Mouse (Mus musculus) limb, embryonic 12.5 days (tissue): ENCODE data around the gene Slc10a4. TPM values are rescaled to one million over a fixed set of nuclear protein-coding genes. Genes with fewer than 3 reads are reported as not detected.

ENCODE experiments used
- ATAC-seq: fragments of 200-750 bp; cut with Nextera tagmentation; 2 replicates; pipeline ENCODE4 v1.8.0; 2017; ENCODE audit warnings: low read depth, moderate TSS enrichment; ENCODE audit not compliant: insufficient number of reproducible peaks, insufficient read depth, low FRiP score, low TSS enrichment
- H3K27ac ChIP-seq: fragments of 300-500 bp; sonication (generic); 2 replicates; pipeline ENCODE4 v1.5.1; 2016; ENCODE audit warnings: mild to moderate bottlenecking, moderate library complexity
- H3K27me3 ChIP-seq: fragments of 300-500 bp; sonication (generic); 2 replicates; pipeline ENCODE4 v1.6.1; 2016; ENCODE audit warnings: mild to moderate bottlenecking, moderate library complexity
- H3K36me3 ChIP-seq: fragments of 300-500 bp; sonication (generic); 2 replicates; pipeline ENCODE4 v1.6.1; 2016; ENCODE audit warnings: mild to moderate bottlenecking, moderate library complexity
- H3K4me1 ChIP-seq: fragments of 300-500 bp; sonication (generic); replicated peaks from 2 replicates; pipeline ENCODE4 v1.6.1; 2016
- H3K4me2 ChIP-seq: fragments of 300-500 bp; sonication (generic); 2 replicates; pipeline ENCODE4 v1.6.1; 2016; ENCODE audit warnings: mild to moderate bottlenecking, moderate library complexity
- H3K4me3 ChIP-seq: fragments of 300-500 bp; sonication (generic); replicated peaks from 2 replicates; pipeline ENCODE4 v1.5.1; 2016; ENCODE audit warnings: mild to moderate bottlenecking
- H3K9ac ChIP-seq: fragments of 300-500 bp; sonication (generic); replicated peaks from 2 replicates; pipeline ENCODE4 v1.6.1; 2016; ENCODE audit warnings: mild to moderate bottlenecking, moderate library complexity
- H3K9me3 ChIP-seq: fragments of 300-500 bp; sonication (generic); 2 replicates; pipeline ENCODE4 v1.6.1; 2016; ENCODE audit warnings: mild to moderate bottlenecking, moderate library complexity
- WGBS: fragments of 180-500 bp; shearing (Covaris S2); methylation state at CpG from one replicate; pipeline ENCODE4 v1.1.7; 2016; 5-methylcytosine and 5-hydroxymethylcytosine counted together
- polyA plus RNA-seq: library from polyadenylated mRNA; unstranded; fragments of >200 nt; fragmentation: Nextera tagmentation; extraction: Ambion mirVana; gene quantifications from 2 replicates; pipeline ENCODE4 v1.2.1, GENCODE M21; 2016

The Slc10a4 gene
- polyA plus RNA-seq: 0.58 and 0.59 TPM in 2 replicates

- Histone ChIP-seq H3K4me1 (peaks cover 8% of the 10 kb centered on the region), H3K9me3 (no peaks in the 10 kb centered on the region), H3K4me2 (peak within 1 kb of the TSS; percentile 68), H3K27ac (no peak within 1 kb of the TSS), H3K4me3 (peak within 1 kb of the TSS; percentile 43), H3K27me3 (peaks cover 59% of the 10 kb centered on the region), H3K36me3 (no peaks in the 10 kb centered on the region), H3K9ac (no peak within 1 kb of the TSS; the same call in 1 of the 2 replicates)
- 7% methylated on average over 65 of the region's 65 CpGs for WGBS
- peak; percentile 76; the same call in 1 of the 2 replicates for ATAC-seq
These were observed at the start of gene Slc10a4 for GRCm38 (mm10) chr5:73006784-73007581. TSS of gene Slc10a4 (plus strand) at chr5:73006883.

GRCm38 (mm10) chr5:72957281-72957680, 49.4 kb upstream of the Slc10a4 start:
- Histone ChIP-seq H3K27me3 (no peaks in the 10 kb centered on the region), H3K9ac (no peak overlapping the region), H3K36me3 (peaks cover 26% of the 10 kb centered on the region), H3K4me2 (no peak overlapping the region), H3K27ac (no peak overlapping the region), H3K4me1 (peaks cover 5% of the 10 kb centered on the region; the same call in 1 of the 2 replicates), H3K4me3 (no peak overlapping the region), H3K9me3 (no peaks in the 10 kb centered on the region)
- WGBS: 90% methylated on average over 17 of the region's 17 CpGs
- ATAC-seq: no peak

GRCm38 (mm10) chr5:72960096-72960495, 46.6 kb upstream of the Slc10a4 start:
- H3K36me3 ChIP-seq: peaks cover 37% of the 10 kb centered on the region
- no peaks in the 10 kb centered on the region for H3K4me1 ChIP-seq
- 84% methylated on average over 6 of the region's 6 CpGs for WGBS

GRCm38 (mm10) chr5:72965706-72966105, 41.0 kb upstream of the Slc10a4 start:
- Histone ChIP-seq H3K4me1 (no peaks in the 10 kb centered on the region), H3K27ac (no peak overlapping the region), H3K4me3 (no peak overlapping the region), H3K36me3 (peaks cover 45% of the 10 kb centered on the region), H3K9me3 (no peaks in the 10 kb centered on the region), H3K4me2 (no peak overlapping the region), H3K27me3 (no peaks in the 10 kb centered on the region), H3K9ac (no peak overlapping the region)
- 89% methylated on average over 3 of the region's 3 CpGs for WGBS
- ATAC-seq: no peak

More at GRCm38 (mm10) chr5:72960096-72960495, 46.6 kb upstream of the Slc10a4 start:
- Histone ChIP-seq H3K9me3 (no peaks in the 10 kb centered on the region), H3K9ac (no peak overlapping the region), H3K27me3 (no peaks in the 10 kb centered on the region), H3K4me3 (no peak overlapping the region), H3K4me2 (no peak overlapping the region), H3K27ac (no peak overlapping the region)
- no peak for ATAC-seq

- no peak overlapping the region for H3K4me2 ChIP-seq
- no peak for ATAC-seq
- 72% methylated on average over 4 of the region's 4 CpGs for WGBS
These were observed 34.2 kb upstream of the Slc10a4 start for GRCm38 (mm10) chr5:72972435-72972834.

GRCm38 (mm10) chr5:72972934-72973333, 33.7 kb upstream of the Slc10a4 start:
- Histone ChIP-seq H3K36me3 (peaks cover 67% of the 10 kb centered on the region), H3K4me2 (no peak overlapping the region), H3K27ac (no peak overlapping the region), H3K4me1 (no peaks in the 10 kb centered on the region), H3K9me3 (no peaks in the 10 kb centered on the region), H3K9ac (no peak overlapping the region), H3K27me3 (no peaks in the 10 kb centered on the region), H3K4me3 (no peak overlapping the region)
- 65% methylated on average over 5 of the region's 5 CpGs for WGBS
- ATAC-seq: no peak

More at GRCm38 (mm10) chr5:72972435-72972834, 34.2 kb upstream of the Slc10a4 start:
- Histone ChIP-seq H3K9ac (no peak overlapping the region), H3K4me1 (no peaks in the 10 kb centered on the region), H3K36me3 (peaks cover 67% of the 10 kb centered on the region), H3K9me3 (no peaks in the 10 kb centered on the region), H3K27ac (no peak overlapping the region), H3K4me3 (no peak overlapping the region), H3K27me3 (no peaks in the 10 kb centered on the region)

GRCm38 (mm10) chr5:72974602-72975001, 32.1 kb upstream of the Slc10a4 start, which contains the start of gene Gm10135:
TSS of gene Gm10135 (minus strand) at chr5:72974702.
- 92% methylated on average over 7 of the region's 7 CpGs for WGBS
- H3K4me1 ChIP-seq: no peaks in the 10 kb centered on the region

GRCm38 (mm10) chr5:72975996-72976395, 30.7 kb upstream of the Slc10a4 start:
- Histone ChIP-seq H3K9me3 (no peaks in the 10 kb centered on the region), H3K36me3 (peaks cover 66% of the 10 kb centered on the region), H3K27ac (no peak overlapping the region), H3K9ac (no peak overlapping the region), H3K4me3 (no peak overlapping the region), H3K27me3 (no peaks in the 10 kb centered on the region), H3K4me1 (no peaks in the 10 kb centered on the region), H3K4me2 (no peak overlapping the region)
- no peak for ATAC-seq
- 89% methylated on average over 6 of the region's 6 CpGs for WGBS

More at GRCm38 (mm10) chr5:72974602-72975001, 32.1 kb upstream of the Slc10a4 start, which contains the start of gene Gm10135:
- Histone ChIP-seq H3K4me2 (no peak within 1 kb of the TSS), H3K9me3 (no peaks in the 10 kb centered on the region), H3K27ac (no peak within 1 kb of the TSS), H3K36me3 (peaks cover 61% of the 10 kb centered on the region), H3K9ac (no peak within 1 kb of the TSS), H3K27me3 (no peaks in the 10 kb centered on the region), H3K4me3 (no peak within 1 kb of the TSS)
- no peak for ATAC-seq

GRCm38 (mm10) chr5:72976539-72976938, 30.1 kb upstream of the Slc10a4 start:
- Histone ChIP-seq H3K9me3 (no peaks in the 10 kb centered on the region), H3K36me3 (peaks cover 64% of the 10 kb centered on the region), H3K4me1 (no peaks in the 10 kb centered on the region), H3K27ac (no peak overlapping the region), H3K9ac (no peak overlapping the region), H3K27me3 (no peaks in the 10 kb centered on the region), H3K4me2 (no peak overlapping the region), H3K4me3 (no peak overlapping the region)
- 76% methylated on average over 4 of the region's 4 CpGs for WGBS
- no peak for ATAC-seq

GRCm38 (mm10) chr5:72984091-72984490, 22.6 kb upstream of the Slc10a4 start:
- Histone ChIP-seq H3K27ac (no peak overlapping the region), H3K4me1 (peaks cover 6% of the 10 kb centered on the region; the same call in 1 of the 2 replicates), H3K36me3 (peaks cover 15% of the 10 kb centered on the region; the same call in 1 of the 2 replicates), H3K27me3 (no peaks in the 10 kb centered on the region), H3K9ac (no peak overlapping the region), H3K4me3 (no peak overlapping the region), H3K4me2 (no peak overlapping the region), H3K9me3 (no peaks in the 10 kb centered on the region)
- no peak for ATAC-seq
- 9% methylated on average over 2 of the region's 2 CpGs for WGBS

GRCm38 (mm10) chr5:72987786-72988185, 18.9 kb upstream of the Slc10a4 start:
- 73% methylated on average over 7 of the region's 7 CpGs for WGBS
- Histone ChIP-seq H3K27me3 (no peaks in the 10 kb centered on the region), H3K9me3 (no peaks in the 10 kb centered on the region), H3K9ac (no peak overlapping the region), H3K4me3 (no peak overlapping the region), H3K36me3 (no peaks in the 10 kb centered on the region), H3K4me2 (no peak overlapping the region), H3K27ac (no peak overlapping the region), H3K4me1 (peaks cover 11% of the 10 kb centered on the region)
- ATAC-seq: no peak
